Mouse (Mus musculus) neural tube, embryonic 15.5 days (tissue): ENCODE data around the gene Memo1. TPM values are rescaled to one million over a fixed set of nuclear protein-coding genes. Genes with fewer than 3 reads are reported as not detected.
"Not testable (repeated sequence)": the region's sequence is repeated elsewhere in the genome, so short reads cannot be mapped to it uniquely, and the experiment has no call there.

Source experiments
- ATAC-seq: fragments of 200-750 bp; cut with Nextera tagmentation; 2 replicates; pipeline ENCODE4 v1.8.0; 2017; ENCODE audit warnings: mild to moderate bottlenecking, moderate TSS enrichment, moderate library complexity; ENCODE audit not compliant: low FRiP score
- H3K27ac ChIP-seq: fragments of 300-500 bp; sonication (generic); replicated peaks from 2 replicates; pipeline ENCODE4 v1.5.1; 2015; ENCODE audit warnings: mild to moderate bottlenecking, inconsistent platforms
- H3K27me3 ChIP-seq: fragments of 300-500 bp; sonication (generic); replicated peaks from 2 replicates; pipeline ENCODE4 v1.6.1; 2015; ENCODE audit warnings: inconsistent platforms
- H3K36me3 ChIP-seq: fragments of 300-500 bp; sonication (generic); 2 replicates; pipeline ENCODE4 v1.6.1; 2015; ENCODE audit warnings: inconsistent platforms
- H3K4me1 ChIP-seq: fragments of 300-500 bp; sonication (generic); 2 replicates; pipeline ENCODE4 v1.6.1; 2015; ENCODE audit warnings: inconsistent platforms
- H3K4me2 ChIP-seq: fragments of 300-500 bp; sonication (generic); 2 replicates; pipeline ENCODE4 v1.6.1; 2015; ENCODE audit warnings: inconsistent platforms, mild to moderate bottlenecking, moderate library complexity
- H3K4me3 ChIP-seq: fragments of 300-500 bp; sonication (generic); replicated peaks from 2 replicates; pipeline ENCODE4 v1.5.1; 2015; ENCODE audit warnings: mild to moderate bottlenecking, inconsistent platforms
- H3K9ac ChIP-seq: fragments of 300-500 bp; sonication (generic); replicated peaks from 2 replicates; pipeline ENCODE4 v1.6.1; 2015; ENCODE audit warnings: mild to moderate bottlenecking, inconsistent platforms
- H3K9me3 ChIP-seq: fragments of 300-500 bp; sonication (generic); replicated peaks from 2 replicates; pipeline ENCODE4 v1.6.1; 2016; ENCODE audit warnings: inconsistent platforms
- WGBS: fragments of 180-500 bp; shearing (Covaris S2); methylation state at CpG from one replicate; pipeline ENCODE4 v1.1.7; 2015; ENCODE audit warnings: mixed read lengths; 5-methylcytosine and 5-hydroxymethylcytosine counted together
- polyA plus RNA-seq: library from polyadenylated mRNA; unstranded; fragments of >200 nt; fragmentation: Nextera tagmentation; extraction: Ambion mirVana; gene quantifications from 2 replicates; pipeline ENCODE4 v1.2.1, GENCODE M21; 2015

The Memo1 gene
- polyA plus RNA-seq, 1 experiment from 2014 or later, result 56.6 TPM

GRCm38 (mm10) chr17:74316309-74316863, 21.1 kb upstream of the Memo1 start:
- peak; percentile 96 for ATAC-seq
- WGBS, result 0% methylated on average over 48 of the region's 48 CpGs
- peaks cover 23% of the 10 kb centered on the region for H3K4me1 ChIP-seq
- peak overlapping the region; percentile 78 for H3K9ac ChIP-seq
- H3K9me3 ChIP-seq, result no peaks in the 10 kb centered on the region
- peak overlapping the region; percentile 86 for H3K27ac ChIP-seq
- H3K36me3 ChIP-seq, result 0 out of 2 replicates have a peak, but pooled peaks cover 4% of the 10 kb centered on the region
- peak overlapping the region; percentile 69 for H3K4me2 ChIP-seq
- H3K27me3 ChIP-seq, result no peaks in the 10 kb centered on the region
- peak overlapping the region; percentile 66 for H3K4me3 ChIP-seq

- under 1% methylated on average over 45 of the region's 45 CpGs for WGBS
- Histone ChIP-seq H3K4me3 (peak overlapping the region; percentile 66), H3K9ac (peak overlapping the region; percentile 78), H3K4me2 (peak overlapping the region; percentile 69), H3K9me3 (no peaks in the 10 kb centered on the region), H3K27me3 (no peaks in the 10 kb centered on the region), H3K4me1 (peaks cover 23% of the 10 kb centered on the region), H3K27ac (peak overlapping the region; percentile 86), H3K36me3 (0 out of 2 replicates have a peak, but pooled peaks cover 5% of the 10 kb centered on the region)
- ATAC-seq, result peak; percentile 86
These were observed 20.4 kb upstream of the Memo1 start for GRCm38 (mm10) chr17:74315445-74316308.

- no peak for ATAC-seq
- 92% methylated on average over 1 of the region's 1 CpGs for WGBS
- no peak overlapping the region for H3K9ac ChIP-seq
- H3K36me3 ChIP-seq, result peaks cover 39% of the 10 kb centered on the region
- no peaks in the 10 kb centered on the region for H3K4me1 ChIP-seq
- no peak overlapping the region for H3K4me2 ChIP-seq
- no peak overlapping the region for H3K4me3 ChIP-seq
- H3K27me3 ChIP-seq, result no peaks in the 10 kb centered on the region
- no peaks in the 10 kb centered on the region for H3K9me3 ChIP-seq
- no peak overlapping the region for H3K27ac ChIP-seq
These were observed 10.7 kb upstream of the Memo1 start for GRCm38 (mm10) chr17:74306021-74306420.

- H3K27ac ChIP-seq, result no peak overlapping the region
- no peak overlapping the region for H3K4me2 ChIP-seq
- H3K4me3 ChIP-seq, result no peak overlapping the region
- no peaks in the 10 kb centered on the region for H3K4me1 ChIP-seq
- peaks cover 39% of the 10 kb centered on the region for H3K36me3 ChIP-seq
- no peaks in the 10 kb centered on the region for H3K9me3 ChIP-seq
- no peaks in the 10 kb centered on the region for H3K27me3 ChIP-seq
- WGBS, result 98% methylated on average over 4 of the region's 4 CpGs
- H3K9ac ChIP-seq, result no peak overlapping the region
- ATAC-seq, result no peak
These were observed 10.3 kb upstream of the Memo1 start for GRCm38 (mm10) chr17:74305616-74306015.

- Histone ChIP-seq H3K36me3 (peaks cover 39% of the 10 kb centered on the region), H3K4me1 (no peaks in the 10 kb centered on the region), H3K27me3 (no peaks in the 10 kb centered on the region), H3K9ac (no peak overlapping the region), H3K4me3 (no peak overlapping the region), H3K9me3 (no peaks in the 10 kb centered on the region), H3K27ac (no peak overlapping the region), H3K4me2 (no peak overlapping the region)
- WGBS, result 94% methylated on average over 4 of the region's 4 CpGs
- ATAC-seq, result no peak
These were observed 8.7 kb upstream of the Memo1 start for GRCm38 (mm10) chr17:74304060-74304459.

- Histone ChIP-seq H3K27me3 (no peaks in the 10 kb centered on the region), H3K36me3 (peaks cover 23% of the 10 kb centered on the region), H3K27ac (no peak overlapping the region), H3K4me2 (no peak overlapping the region), H3K4me3 (no peak overlapping the region), H3K9me3 (no peaks in the 10 kb centered on the region), H3K4me1 (0 out of 2 replicates have a peak, but pooled peaks cover 8% of the 10 kb centered on the region), H3K9ac (no peak overlapping the region)
- WGBS, result 82% methylated on average over 5 of the region's 5 CpGs
- no peak for ATAC-seq
These were observed 4.8 kb upstream of the Memo1 start for GRCm38 (mm10) chr17:74300089-74300488.

- not testable (repeated sequence) for H3K27me3 ChIP-seq, H3K4me3 ChIP-seq, H3K4me2 ChIP-seq, H3K9ac ChIP-seq, ATAC-seq, H3K27ac ChIP-seq, H3K9me3 ChIP-seq
- Histone ChIP-seq H3K36me3 (peaks cover 19% of the 10 kb centered on the region), H3K4me1 (peaks cover 22% of the 10 kb centered on the region)
- 91% methylated on average over 5 of the region's 5 CpGs for WGBS
These were observed 1.7 kb upstream of the Memo1 start for GRCm38 (mm10) chr17:74296991-74297390.

- Histone ChIP-seq H3K27ac (peak overlapping the region; percentile 98), H3K36me3 (peaks cover 16% of the 10 kb centered on the region), H3K27me3 (no peaks in the 10 kb centered on the region), H3K4me1 (peaks cover 27% of the 10 kb centered on the region), H3K4me3 (peak overlapping the region; percentile 92), H3K9ac (peak overlapping the region; percentile 91), H3K9me3 (no peaks in the 10 kb centered on the region), H3K4me2 (peak overlapping the region; percentile 86)
- ATAC-seq, result no peak
- WGBS, result 51% methylated on average over 11 of the region's 11 CpGs
These were observed 929 bp upstream of the Memo1 start for GRCm38 (mm10) chr17:74296076-74296823.

GRCm38 (mm10) chr17:74294426-74295025, 795 bp downstream of the Memo1 start:
- Histone ChIP-seq H3K4me2 (peak overlapping the region; percentile 67), H3K9ac (peak overlapping the region; percentile 91), H3K4me1 (peaks cover 34% of the 10 kb centered on the region), H3K4me3 (peak overlapping the region; percentile 92), H3K27ac (peak overlapping the region; percentile 98), H3K36me3 (peaks cover 8% of the 10 kb centered on the region), H3K27me3 (no peaks in the 10 kb centered on the region), H3K9me3 (no peaks in the 10 kb centered on the region)
- 0% methylated on average over 32 of the region's 80 CpGs for WGBS
- peak; percentile 82 for ATAC-seq

GRCm38 (mm10) chr17:74293687-74294425, 1.5 kb downstream of the Memo1 start:
- Histone ChIP-seq H3K4me1 (peaks cover 34% of the 10 kb centered on the region), H3K9ac (peak overlapping the region; percentile 91), H3K4me3 (peak overlapping the region; percentile 92), H3K9me3 (no peaks in the 10 kb centered on the region), H3K36me3 (peaks cover 4% of the 10 kb centered on the region), H3K4me2 (peak overlapping the region; percentile 67), H3K27me3 (no peaks in the 10 kb centered on the region), H3K27ac (peak overlapping the region; percentile 98)
- WGBS, result under 1% methylated on average over 15 of the region's 18 CpGs
- no peak for ATAC-seq
